Mouse (Mus musculus): ENCODE measurements at regions not wholly inside any gene's neighbourhood (a gene's known extent, or its start where the extent isn't known, plus 50 kb on each side); places are given as distances from the start of the nearest gene placed in this dataset.

GRCm38 (mm10) chr13:100988116-100988515 lies 154.9 kb upstream of the Slc30a5 start:
- TF ChIP-seq POLR2A (IDR thresholded peaks at IDR 0.05; ENCODE audit: borderline replicate concordance, low read depth, low read length) (no peak), CTCF (IDR thresholded peaks at IDR 0.05; ENCODE audit: low read depth, low read length) (no peak)

All from bone marrow macrophage, adult 2 months (primary cell).